Mouse (Mus musculus): ENCODE results near the gene Fam90a1a. TPM values are rescaled to one million over a fixed set of nuclear protein-coding genes. Genes with fewer than 3 reads are reported as not detected.

Gene Fam90a1a
- polyA plus RNA-seq, 1 experiment from 2014 or later: not detected

DNA sequence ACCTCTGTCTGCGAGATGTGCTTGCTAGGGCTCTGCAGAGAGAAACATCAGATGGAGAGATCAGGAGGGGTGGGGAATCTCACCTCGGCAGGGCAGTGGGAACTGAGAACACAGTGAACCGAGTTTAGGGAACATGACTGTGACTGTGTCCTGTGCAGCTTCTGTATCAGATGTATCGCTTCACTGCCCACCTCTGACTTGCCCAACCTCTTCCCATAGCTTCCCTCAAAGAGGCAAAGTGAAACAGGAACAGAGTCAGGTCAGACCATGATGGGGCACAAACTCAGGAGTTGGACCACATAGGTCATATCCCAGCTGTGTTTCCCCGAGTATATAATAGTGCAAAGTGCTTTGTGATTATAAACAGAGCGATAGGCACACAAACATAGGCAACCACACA lies 47.9 kb downstream of the Fam90a1a start:
- Histone ChIP-seq H3K4me3 (ENCODE audit: low read length) (no peak overlapping the region), H3K27ac (ENCODE audit: low read length) (no peak overlapping the region), H3K9ac (ENCODE audit: low read length) (no peak overlapping the region), H3K9me3 (ENCODE audit: control insufficient read depth, low read length) (no peaks in the 10 kb centered on the region), H3K36me3 (ENCODE audit: control insufficient read depth, insufficient read depth, low read length) (no peaks in the 10 kb centered on the region), H3K4me2 (ENCODE audit: low read depth, low read length) (no peak overlapping the region), H3K27me3 (ENCODE audit: control insufficient read depth, insufficient read depth, low read depth, low read length) (no peaks in the 10 kb centered on the region), H3K4me1 (replicated peaks; ENCODE audit: control insufficient read depth, insufficient read depth, low read length) (no peaks in the 10 kb centered on the region)
- ATAC-seq (ENCODE audit: low read depth): no peak
- WGBS: 69% methylated on average over 6 of the region's 6 CpGs

DNA sequence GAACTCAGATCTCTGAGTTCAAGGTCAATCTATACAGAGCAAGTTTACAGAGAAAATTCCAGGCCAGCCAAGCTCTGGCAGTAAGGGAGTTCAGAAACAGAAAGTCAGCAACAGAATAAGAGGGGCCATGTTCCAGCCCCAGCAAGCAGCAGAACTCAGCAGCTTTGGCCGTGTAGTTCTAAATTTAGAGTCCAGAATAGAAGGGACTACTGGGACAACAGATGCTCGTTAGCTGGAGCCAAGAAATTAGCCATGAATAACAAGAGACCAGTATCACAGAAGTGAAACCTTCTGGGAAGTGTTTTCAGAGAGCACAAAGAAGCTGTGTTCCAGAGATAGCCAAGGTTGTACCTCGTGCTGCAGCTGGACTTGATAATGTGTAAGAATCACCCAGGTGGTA lies 50.9 kb downstream of the Fam90a1a start:
- H3K27me3 ChIP-seq (ENCODE audit: control insufficient read depth, insufficient read depth, low read depth, low read length): no peaks in the 10 kb centered on the region
- no peak overlapping the region for H3K9ac ChIP-seq (ENCODE audit: low read length)
- no peak overlapping the region for H3K4me2 ChIP-seq (ENCODE audit: low read depth, low read length)
- H3K27ac ChIP-seq (ENCODE audit: low read length): no peak overlapping the region
- 68% methylated on average over 3 of the region's 3 CpGs for WGBS
- no peaks in the 10 kb centered on the region for H3K4me1 ChIP-seq (replicated peaks; ENCODE audit: control insufficient read depth, insufficient read depth, low read length)
- ATAC-seq (ENCODE audit: low read depth): no peak
- no peaks in the 10 kb centered on the region for H3K36me3 ChIP-seq (ENCODE audit: control insufficient read depth, insufficient read depth, low read length)
- no peak overlapping the region for H3K4me3 ChIP-seq (ENCODE audit: low read length)
- H3K9me3 ChIP-seq (ENCODE audit: control insufficient read depth, low read length): no peaks in the 10 kb centered on the region

DNA sequence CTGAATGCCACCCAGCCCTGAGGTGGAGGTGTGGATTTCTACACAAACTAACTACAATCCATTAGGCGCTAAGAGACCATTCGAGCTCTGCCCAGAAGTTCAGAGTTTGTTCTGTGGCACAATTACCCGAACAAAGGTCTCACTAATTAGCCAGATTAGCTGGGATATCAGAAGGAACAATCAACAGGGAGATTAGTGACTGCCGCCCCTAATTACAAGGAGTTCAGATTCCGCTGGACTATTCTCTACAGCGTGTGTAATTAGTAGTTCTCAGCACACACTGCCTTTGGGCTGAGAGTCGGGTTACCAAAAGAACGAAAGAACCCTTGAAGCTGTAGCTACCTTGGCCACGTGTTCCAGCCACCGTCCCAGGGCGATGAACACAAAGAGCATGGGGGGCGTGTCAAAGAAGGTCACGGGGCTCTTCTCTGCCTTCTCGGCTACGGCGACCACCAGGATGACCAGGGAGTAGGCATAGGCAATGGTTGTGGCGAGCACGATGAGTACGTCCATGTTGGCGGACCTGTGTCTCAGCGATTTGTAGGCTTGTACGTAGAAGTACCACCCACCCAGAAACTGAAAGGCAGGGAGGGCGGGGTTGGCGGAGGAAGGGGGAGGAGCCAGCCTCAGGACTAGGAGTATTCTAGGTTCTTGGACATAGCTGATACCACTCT lies 54.7 kb downstream of the Fam90a1a start:
- H3K4me2 ChIP-seq (ENCODE audit: low read depth, low read length): no peak overlapping the region
- 75% methylated on average over 24 of the region's 24 CpGs for WGBS
- no peaks in the 10 kb centered on the region for H3K4me1 ChIP-seq (replicated peaks; ENCODE audit: control insufficient read depth, insufficient read depth, low read length)
- no peak overlapping the region for H3K4me3 ChIP-seq (ENCODE audit: low read length)
- no peak overlapping the region for H3K27ac ChIP-seq (ENCODE audit: low read length)
- no peaks in the 10 kb centered on the region for H3K27me3 ChIP-seq (ENCODE audit: control insufficient read depth, insufficient read depth, low read depth, low read length)
- no peak overlapping the region for H3K9ac ChIP-seq (ENCODE audit: low read length)
- H3K9me3 ChIP-seq (ENCODE audit: control insufficient read depth, low read length): no peaks in the 10 kb centered on the region
- no peak for ATAC-seq (ENCODE audit: low read depth)
- no peaks in the 10 kb centered on the region for H3K36me3 ChIP-seq (ENCODE audit: control insufficient read depth, insufficient read depth, low read length)

Other genes starting within 250 kb of the Fam90a1a start
- gene Defa24, start 224.2 kb upstream of the Fam90a1a start, polyA plus RNA-seq (2015; fragmentation: Nextera tagmentation; extraction: Ambion mirVana): not detected in 2 replicates
- not detected in 2 replicates for gene Defb50, start 135.2 kb upstream of the Fam90a1a start, polyA plus RNA-seq (2015; fragmentation: Nextera tagmentation; extraction: Ambion mirVana)
- not detected in 2 replicates for gene Defb2, start 118.8 kb upstream of the Fam90a1a start, polyA plus RNA-seq (2015; fragmentation: Nextera tagmentation; extraction: Ambion mirVana)
- not detected in 2 replicates for gene Defb10, start 99.8 kb upstream of the Fam90a1a start, polyA plus RNA-seq (2015; fragmentation: Nextera tagmentation; extraction: Ambion mirVana)
- gene Defb9, start 73.3 kb upstream of the Fam90a1a start, polyA plus RNA-seq (2015; fragmentation: Nextera tagmentation; extraction: Ambion mirVana): not detected in 2 replicates
- gene Defb11, start 52.3 kb upstream of the Fam90a1a start, polyA plus RNA-seq (2015; fragmentation: Nextera tagmentation; extraction: Ambion mirVana): not detected in 2 replicates
- gene Defb15, start 26.0 kb upstream of the Fam90a1a start, polyA plus RNA-seq (2015; fragmentation: Nextera tagmentation; extraction: Ambion mirVana): not detected in 2 replicates
- not detected in 2 replicates for gene Defb35, start 20.4 kb upstream of the Fam90a1a start, polyA plus RNA-seq (2015; fragmentation: Nextera tagmentation; extraction: Ambion mirVana)
- not detected in 2 replicates for gene Defb13, start 12.0 kb upstream of the Fam90a1a start, polyA plus RNA-seq (2015; fragmentation: Nextera tagmentation; extraction: Ambion mirVana)
- gene Ccdc70, start 11.1 kb downstream of the Fam90a1a start, polyA plus RNA-seq (2015; fragmentation: Nextera tagmentation; extraction: Ambion mirVana): not detected in 2 replicates
- gene Atp7b, start 101.6 kb downstream of the Fam90a1a start, polyA plus RNA-seq (2015; fragmentation: Nextera tagmentation; extraction: Ambion mirVana): 2.6 and 3.0 TPM in 2 replicates
- 27.9 and 30.1 TPM in 2 replicates for gene Alg11, start 102.0 kb downstream of the Fam90a1a start, polyA plus RNA-seq (2015; fragmentation: Nextera tagmentation; extraction: Ambion mirVana)
- gene Nek5, start 166.3 kb downstream of the Fam90a1a start, polyA plus RNA-seq (2015; fragmentation: Nextera tagmentation; extraction: Ambion mirVana): 2.0 and 3.1 TPM in 2 replicates
- 5.1 and 5.6 TPM in 2 replicates for gene Nek3, start 207.7 kb downstream of the Fam90a1a start, polyA plus RNA-seq (2015; fragmentation: Nextera tagmentation; extraction: Ambion mirVana)
- 55.0 and 55.5 TPM in 2 replicates for gene Ckap2, start 227.1 kb downstream of the Fam90a1a start, polyA plus RNA-seq (2015; fragmentation: Nextera tagmentation; extraction: Ambion mirVana)
- gene Vps36, start 234.1 kb downstream of the Fam90a1a start, polyA plus RNA-seq (2015; fragmentation: Nextera tagmentation; extraction: Ambion mirVana): 47.0 and 47.3 TPM in 2 replicates

All from lung, embryonic 16.5 days (tissue).